Mouse (Mus musculus): ENCODE measurements at regions not wholly inside any gene's neighbourhood (a gene's known extent, or its start where the extent isn't known, plus 50 kb on each side); places are given as distances from the start of the nearest gene placed in this dataset.

- TF ChIP-seq CTCF (conservative IDR thresholded peaks at IDR 0.05; ENCODE audit: insufficient read depth, insufficient read length, low read depth, low read length) (no peak), POLR2A (IDR thresholded peaks at IDR 0.05; ENCODE audit: low read depth, low read length) (no peak)
Measured at GRCm38 (mm10) chr16:93358166-93358565, 245.7 kb downstream of the Setd4 start.

Data from kidney, adult 2 months (tissue).